Mouse (Mus musculus): ENCODE measurements around the gene Prickle2. TPM values are rescaled to one million over a fixed set of nuclear protein-coding genes. Genes with fewer than 3 reads are reported as not detected.

Gene Prickle2
- total and polyA plus RNA-seq, 2 experiments from 2014 or later: 2.2 to 5.4 TPM

- no peak for TF ChIP-seq CTCF (IDR thresholded peaks at IDR 0.05; ENCODE audit: low read depth)
- TF ChIP-seq EP300 (IDR thresholded peaks at IDR 0.05; ENCODE audit: low read depth): no peak
- H3K27me3 ChIP-seq (ENCODE audit: control insufficient read depth, insufficient read depth, low read length): no peaks in the 10 kb centered on the region
- WGBS: 89% methylated on average over 5 of the region's 5 CpGs
Measured at GRCm38 (mm10) chr6:92697807-92698206, 8.1 kb downstream of the Prickle2 start.

GRCm38 (mm10) chr6:92687317-92687716 is 18.6 kb downstream of the Prickle2 start:
- no peaks in the 10 kb centered on the region for H3K4me1 ChIP-seq (ENCODE audit: control insufficient read depth, insufficient read depth)
- H3K27me3 ChIP-seq (ENCODE audit: control insufficient read depth, insufficient read depth, low read length): no peaks in the 10 kb centered on the region
- no peak overlapping the region for H3K27ac ChIP-seq (ENCODE audit: low read depth)
- TF ChIP-seq CTCF (IDR thresholded peaks at IDR 0.05; ENCODE audit: low read depth) (no peak), EP300 (IDR thresholded peaks at IDR 0.05; ENCODE audit: low read depth) (no peak)
- H3K4me2 ChIP-seq (ENCODE audit: low read depth, low read length): no peak overlapping the region
- H3K36me3 ChIP-seq (replicated peaks; ENCODE audit: control insufficient read depth, insufficient read depth, low read length): no peaks in the 10 kb centered on the region
- no peak for DNase-seq (ENCODE audit: low spot score)
- H3K9me3 ChIP-seq (replicated peaks; ENCODE audit: control insufficient read depth, low read length): no peaks in the 10 kb centered on the region
- no peak overlapping the region for H3K4me3 ChIP-seq (ENCODE audit: low read depth, low read length)
- no peak overlapping the region for H3K9ac ChIP-seq (replicated peaks; ENCODE audit: low read depth, low read length)
- 84% methylated on average over 5 of the region's 5 CpGs for WGBS
- ATAC-seq (ENCODE audit: insufficient read depth, low read depth): no peak

More at GRCm38 (mm10) chr6:92697807-92698206, 8.1 kb downstream of the Prickle2 start:
- H3K27ac ChIP-seq (ENCODE audit: low read depth): no peak overlapping the region
- no peaks in the 10 kb centered on the region for H3K4me1 ChIP-seq (ENCODE audit: control insufficient read depth, insufficient read depth)
- H3K9ac ChIP-seq (replicated peaks; ENCODE audit: low read depth, low read length): no peak overlapping the region
- H3K9me3 ChIP-seq (replicated peaks; ENCODE audit: control insufficient read depth, low read length): no peaks in the 10 kb centered on the region
- ATAC-seq (ENCODE audit: insufficient read depth, low read depth) (no peak), DNase-seq (ENCODE audit: low spot score) (no peak)
- no peak overlapping the region for H3K4me2 ChIP-seq (ENCODE audit: low read depth, low read length)
- no peak overlapping the region for H3K4me3 ChIP-seq (ENCODE audit: low read depth, low read length)
- H3K36me3 ChIP-seq (replicated peaks; ENCODE audit: control insufficient read depth, insufficient read depth, low read length): no peaks in the 10 kb centered on the region

GRCm38 (mm10) chr6:92674394-92674925 is 31.5 kb downstream of the Prickle2 start:
- DNase-seq (ENCODE audit: low spot score) (no peak), ATAC-seq (ENCODE audit: insufficient read depth, low read depth) (no peak)
- 41% methylated on average over 8 of the region's 8 CpGs for WGBS
- no peaks in the 10 kb centered on the region for H3K9me3 ChIP-seq (replicated peaks; ENCODE audit: control insufficient read depth, low read length)
- no peaks in the 10 kb centered on the region for H3K36me3 ChIP-seq (replicated peaks; ENCODE audit: control insufficient read depth, insufficient read depth, low read length)
- no peak overlapping the region for H3K9ac ChIP-seq (replicated peaks; ENCODE audit: low read depth, low read length)
- no peak overlapping the region for H3K4me3 ChIP-seq (ENCODE audit: low read depth, low read length)
- no peak for TF ChIP-seq CTCF (IDR thresholded peaks at IDR 0.05; ENCODE audit: low read depth)
- no peak for TF ChIP-seq EP300 (IDR thresholded peaks at IDR 0.05; ENCODE audit: low read depth)
- no peaks in the 10 kb centered on the region for H3K4me1 ChIP-seq (ENCODE audit: control insufficient read depth, insufficient read depth)
- H3K27ac ChIP-seq (ENCODE audit: low read depth): no peak overlapping the region
- no peaks in the 10 kb centered on the region for H3K27me3 ChIP-seq (ENCODE audit: control insufficient read depth, insufficient read depth, low read length)
- no peak overlapping the region for H3K4me2 ChIP-seq (ENCODE audit: low read depth, low read length)

- no peaks in the 10 kb centered on the region for H3K4me1 ChIP-seq (ENCODE audit: control insufficient read depth, insufficient read depth)
- no peak overlapping the region for H3K4me3 ChIP-seq (ENCODE audit: low read depth, low read length)
- DNase-seq (ENCODE audit: low spot score) (no peak), ATAC-seq (ENCODE audit: insufficient read depth, low read depth) (no peak)
- H3K36me3 ChIP-seq (replicated peaks; ENCODE audit: control insufficient read depth, insufficient read depth, low read length): no peaks in the 10 kb centered on the region
- no peaks in the 10 kb centered on the region for H3K9me3 ChIP-seq (replicated peaks; ENCODE audit: control insufficient read depth, low read length)
- TF ChIP-seq EP300 (IDR thresholded peaks at IDR 0.05; ENCODE audit: low read depth) (no peak), CTCF (IDR thresholded peaks at IDR 0.05; ENCODE audit: low read depth) (no peak)
- WGBS: 78% methylated on average over 5 of the region's 5 CpGs
- H3K27ac ChIP-seq (ENCODE audit: low read depth): no peak overlapping the region
- H3K4me2 ChIP-seq (ENCODE audit: low read depth, low read length): no peak overlapping the region
- H3K9ac ChIP-seq (replicated peaks; ENCODE audit: low read depth, low read length): no peak overlapping the region
- H3K27me3 ChIP-seq (ENCODE audit: control insufficient read depth, insufficient read depth, low read length): no peaks in the 10 kb centered on the region
Measured at GRCm38 (mm10) chr6:92670518-92671147, 35.3 kb downstream of the Prickle2 start.

GRCm38 (mm10) chr6:92669623-92670022 is 36.3 kb downstream of the Prickle2 start:
- no peaks in the 10 kb centered on the region for H3K27me3 ChIP-seq (ENCODE audit: control insufficient read depth, insufficient read depth, low read length)
- DNase-seq (ENCODE audit: low spot score) (no peak), ATAC-seq (ENCODE audit: insufficient read depth, low read depth) (no peak)
- no peak overlapping the region for H3K4me2 ChIP-seq (ENCODE audit: low read depth, low read length)
- H3K9me3 ChIP-seq (replicated peaks; ENCODE audit: control insufficient read depth, low read length): no peaks in the 10 kb centered on the region
- no peak overlapping the region for H3K27ac ChIP-seq (ENCODE audit: low read depth)
- WGBS: 90% methylated on average over 3 of the region's 3 CpGs
- H3K4me3 ChIP-seq (ENCODE audit: low read depth, low read length): no peak overlapping the region
- no peak overlapping the region for H3K9ac ChIP-seq (replicated peaks; ENCODE audit: low read depth, low read length)
- H3K4me1 ChIP-seq (ENCODE audit: control insufficient read depth, insufficient read depth): no peaks in the 10 kb centered on the region
- no peak for TF ChIP-seq CTCF (IDR thresholded peaks at IDR 0.05; ENCODE audit: low read depth)
- no peak for TF ChIP-seq EP300 (IDR thresholded peaks at IDR 0.05; ENCODE audit: low read depth)
- no peaks in the 10 kb centered on the region for H3K36me3 ChIP-seq (replicated peaks; ENCODE audit: control insufficient read depth, insufficient read depth, low read length)

GRCm38 (mm10) chr6:92667544-92667943 is 38.4 kb downstream of the Prickle2 start:
- Histone ChIP-seq H3K9me3 (replicated peaks; ENCODE audit: control insufficient read depth, low read length) (no peaks in the 10 kb centered on the region), H3K4me3 (ENCODE audit: low read depth, low read length) (no peak overlapping the region), H3K36me3 (replicated peaks; ENCODE audit: control insufficient read depth, insufficient read depth, low read length) (no peaks in the 10 kb centered on the region), H3K9ac (replicated peaks; ENCODE audit: low read depth, low read length) (no peak overlapping the region), H3K27me3 (ENCODE audit: control insufficient read depth, insufficient read depth, low read length) (no peaks in the 10 kb centered on the region), H3K27ac (ENCODE audit: low read depth) (no peak overlapping the region), H3K4me1 (ENCODE audit: control insufficient read depth, insufficient read depth) (no peaks in the 10 kb centered on the region), H3K4me2 (ENCODE audit: low read depth, low read length) (no peak overlapping the region)
- WGBS: 86% methylated on average over 3 of the region's 3 CpGs
- no peak for DNase-seq (ENCODE audit: low spot score)
- ATAC-seq (ENCODE audit: insufficient read depth, low read depth): no peak
- TF ChIP-seq EP300 (IDR thresholded peaks at IDR 0.05; ENCODE audit: low read depth) (no peak), CTCF (IDR thresholded peaks at IDR 0.05; ENCODE audit: low read depth) (no peak)

Measured in heart, postnatal 0 days (tissue).